Comparison of ENCODE assay signal across 16 mouse cellular contexts in the genomic region with DNA sequence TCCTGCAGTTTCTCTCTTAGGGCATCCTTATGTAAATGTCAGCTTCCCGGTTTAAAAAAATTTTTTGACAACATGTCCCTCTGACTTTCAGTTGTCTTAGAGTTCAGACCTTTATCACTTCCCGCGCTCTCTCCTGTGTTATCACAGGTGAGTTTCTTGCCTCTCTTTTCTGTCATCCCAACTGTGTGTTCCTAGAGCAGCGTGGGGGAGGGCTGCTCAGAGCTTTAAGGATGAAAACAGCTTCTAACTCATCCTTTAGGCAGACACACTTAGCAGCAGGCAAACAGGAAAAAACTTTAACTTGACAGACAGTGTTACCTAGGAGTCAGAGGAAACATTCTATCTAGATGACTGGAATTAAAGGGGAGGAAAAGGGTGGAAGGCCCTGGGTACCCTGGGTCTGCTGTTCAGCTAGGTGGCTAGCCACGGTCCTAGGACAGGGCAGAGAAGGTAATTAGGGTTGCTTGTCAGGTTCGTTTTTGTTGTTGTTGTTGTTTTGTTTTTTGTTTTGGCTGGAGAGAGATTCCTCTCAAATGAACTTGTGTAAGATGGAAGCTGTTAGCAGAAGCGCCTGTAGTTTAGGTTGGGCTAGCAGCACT.
DNase-seq lines count a peak whose midpoint lies in the region; ATAC-seq lines count a peak whose summit lies in the region.
"Had no signal": no experiment of that assay in that cellular context is flagged by ENCODE, and none has a peak within 500 bp of the region (broad histone marks: within the 10 kb centered on the region; RNA-seq: fewer than 3 reads in every experiment).

No protein-coding gene starts in this region.

- no peak overlapping the region for H3K27ac ChIP-seq in hindbrain, embryonic 12.5 days
- no peak overlapping the region for H3K27ac ChIP-seq in hindbrain, embryonic 10.5 days
- H3K27ac ChIP-seq in forebrain, embryonic 15.5 days (replicated peaks), result peak overlapping the region; percentile 46
- peak overlapping the region; percentile 33 for H3K27ac ChIP-seq in midbrain, embryonic 14.5 days (replicated peaks; ENCODE audit: low read depth, low read length)
- H3K27ac ChIP-seq: gastrocnemius, adult 2 months; heart, embryonic 15.5 days; limb, embryonic 13.5 days had no signal

- H3K36me3 ChIP-seq in hindbrain, embryonic 12.5 days, result no peaks in the 10 kb centered on the region
- no peaks in the 10 kb centered on the region for H3K36me3 ChIP-seq in hindbrain, embryonic 10.5 days
- H3K36me3 ChIP-seq in forebrain, embryonic 15.5 days, result no peaks in the 10 kb centered on the region
- H3K36me3 ChIP-seq in midbrain, embryonic 14.5 days (ENCODE audit: control insufficient read depth, insufficient read depth, low read length), result no peaks in the 10 kb centered on the region
- H3K36me3 ChIP-seq: heart, embryonic 15.5 days; limb, embryonic 13.5 days had no signal

- no peaks in the 10 kb centered on the region for H3K27me3 ChIP-seq in hindbrain, embryonic 12.5 days
- H3K27me3 ChIP-seq in hindbrain, embryonic 10.5 days (ENCODE audit: insufficient read depth, poor library complexity, severe bottlenecking), result no peaks in the 10 kb centered on the region
- no peaks in the 10 kb centered on the region for H3K27me3 ChIP-seq in forebrain, embryonic 15.5 days
- H3K27me3 ChIP-seq in midbrain, embryonic 14.5 days (ENCODE audit: control insufficient read depth, insufficient read depth, low read length), result no peaks in the 10 kb centered on the region
- H3K27me3 ChIP-seq: heart, embryonic 15.5 days; limb, embryonic 13.5 days had no signal

- no peak overlapping the region for H3K9ac ChIP-seq in hindbrain, embryonic 12.5 days
- H3K9ac ChIP-seq in forebrain, embryonic 15.5 days (replicated peaks), result no peak overlapping the region
- H3K9ac ChIP-seq in midbrain, embryonic 14.5 days (replicated peaks; ENCODE audit: low read length), result no peak overlapping the region
- H3K9ac ChIP-seq: heart, embryonic 15.5 days; limb, embryonic 13.5 days had no signal

- H3K9me3 ChIP-seq in hindbrain, embryonic 12.5 days (replicated peaks), result no peaks in the 10 kb centered on the region
- H3K9me3 ChIP-seq in hindbrain, embryonic 10.5 days, result no peaks in the 10 kb centered on the region
- no peaks in the 10 kb centered on the region for H3K9me3 ChIP-seq in forebrain, embryonic 15.5 days
- H3K9me3 ChIP-seq in midbrain, embryonic 14.5 days (ENCODE audit: control insufficient read depth, low read length), result no peaks in the 10 kb centered on the region
- H3K9me3 ChIP-seq: heart, embryonic 15.5 days; limb, embryonic 13.5 days had no signal

- H3K4me1 ChIP-seq in hindbrain, embryonic 12.5 days, result peaks cover 6% of the 10 kb centered on the region; the same call in 1 of the 2 replicates
- H3K4me1 ChIP-seq in hindbrain, embryonic 10.5 days (replicated peaks), result peaks cover 12% of the 10 kb centered on the region
- H3K4me1 ChIP-seq in forebrain, embryonic 15.5 days, result peaks cover 25% of the 10 kb centered on the region
- H3K4me1 ChIP-seq in midbrain, embryonic 14.5 days (ENCODE audit: control insufficient read depth, insufficient read depth, low read length), result peaks cover 17% of the 10 kb centered on the region
- H3K4me1 ChIP-seq: heart, embryonic 15.5 days; limb, embryonic 13.5 days had no signal

- no peak for DNase-seq in hindbrain, embryonic 10.5 days (ENCODE audit: low spot score)
- DNase-seq in Muller cell, postnatal 12 days (ENCODE audit: inconsistent ontology term), result peak; percentile 24
- peak; percentile 33 for DNase-seq in midbrain, embryonic 14.5 days
- DNase-seq in kidney, postnatal 14 days, result no peak
- no peak for DNase-seq in adipocyte (ENCODE audit: low spot score)
- DNase-seq: adrenal gland, adult 8-10 months; B cell, adult 2 months; gastrocnemius, adult 2 months; heart, adult 18-20 months; kidney, adult 8-10 months; thymus, postnatal 4 days had no signal

- no peak for ATAC-seq in hindbrain, embryonic 12.5 days (ENCODE audit: low FRiP score)
- ATAC-seq in forebrain, embryonic 15.5 days (replicated peaks), result no peak
- no peak for ATAC-seq in midbrain, embryonic 14.5 days (ENCODE audit: low FRiP score, low TSS enrichment)

- no peak overlapping the region for H3K4me3 ChIP-seq in hindbrain, embryonic 12.5 days
- no peak overlapping the region for H3K4me3 ChIP-seq in hindbrain, embryonic 10.5 days
- H3K4me3 ChIP-seq in forebrain, embryonic 15.5 days, result no peak overlapping the region
- no peak overlapping the region for H3K4me3 ChIP-seq in midbrain, embryonic 14.5 days (replicated peaks; ENCODE audit: low read depth, low read length)
- H3K4me3 ChIP-seq: erythroblast, embryonic 14.5 days; gastrocnemius, adult 2 months; heart, embryonic 15.5 days; limb, embryonic 13.5 days had no signal

- WGBS in hindbrain, embryonic 12.5 days, result 63% methylated on average over 7 of the region's 7 CpGs
- 65% methylated on average over 7 of the region's 7 CpGs for WGBS in hindbrain, embryonic 10.5 days
- whole genome bisulfite sequencing in forebrain, embryonic 15.5 days, result 49% methylated on average over 7 of the region's 7 CpGs
- 55% methylated on average over 7 of the region's 7 CpGs for WGBS in midbrain, embryonic 14.5 days

- peak overlapping the region; percentile 32 for H3K4me2 ChIP-seq in hindbrain, embryonic 12.5 days (replicated peaks)
- peak overlapping the region; percentile 33 for H3K4me2 ChIP-seq in forebrain, embryonic 15.5 days (replicated peaks)
- peak overlapping the region; percentile 39 for H3K4me2 ChIP-seq in midbrain, embryonic 14.5 days (ENCODE audit: low read length)
- H3K4me2 ChIP-seq: heart, embryonic 15.5 days; limb, embryonic 13.5 days had no signal

Comparison
In these comparisons a context has a peak if more than half of its experiments do, and no peak if none do; other contexts are left out.
1. H3K27ac ChIP-seq: peak in forebrain, embryonic 15.5 days (single experiment) and midbrain, embryonic 14.5 days (single experiment); none in hindbrain, embryonic 12.5 days (single experiment) and hindbrain, embryonic 10.5 days (single experiment).
2. DNase-seq: peak in Muller cell, postnatal 12 days (single experiment) and midbrain, embryonic 14.5 days (single experiment); none in hindbrain, embryonic 10.5 days (single experiment), kidney, postnatal 14 days (single experiment) and adipocyte (single experiment).
3. Peak in every context shown above with its lines, with median percentiles within 50 percentile points of each other: H3K4me2 ChIP-seq.